Mouse (Mus musculus) ES-Bruce4 (cell line): ENCODE measurements around the gene Zfp185.

Source experiments
- CTCF ChIP-seq: IDR thresholded peaks from one replicate; pipeline ENCODE4 v1.8.1; 2011; ENCODE audit warnings: low read depth, low read length
- EP300 ChIP-seq: IDR thresholded peaks from 2 replicates; pipeline ENCODE4 v1.6.1; 2011; ENCODE audit warnings: low read depth, low read length; ENCODE audit not compliant: insufficient read depth
- POLR2A ChIP-seq: IDR thresholded peaks from one replicate; pipeline ENCODE4 v1.8.1; 2011; ENCODE audit warnings: low read length; ENCODE audit not compliant: insufficient read depth

DNA sequence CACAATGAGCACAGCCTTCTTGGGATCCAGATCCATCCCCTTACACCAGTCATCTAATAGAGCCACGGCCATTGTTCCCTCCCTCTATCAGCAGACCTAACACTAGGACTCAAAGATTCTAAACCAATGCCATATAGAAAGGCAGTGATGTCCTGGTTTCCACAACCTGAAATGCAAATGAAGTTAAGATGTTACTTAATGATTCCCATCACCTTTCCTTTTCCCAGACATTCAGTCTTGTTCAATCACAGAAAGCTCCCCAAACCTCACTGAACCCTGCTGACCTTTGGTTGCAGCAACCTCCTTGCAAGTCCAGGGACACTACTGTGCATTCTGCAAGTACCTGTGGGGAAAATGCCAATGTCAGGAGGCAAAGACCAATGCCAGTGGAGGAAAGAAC is 49.9 kb downstream of the Zfp185 start, which contains the start of gene Pnma5:
- TF ChIP-seq POLR2A (no peak), CTCF (no peak), EP300 (no peak)
